Mouse (Mus musculus): ENCODE results near the gene Sec63.

GRCm38 (mm10) chr10:42869467-42869866, 108.2 kb downstream of the Sec63 start:
- no peak for TF ChIP-seq POLR2A (IDR thresholded peaks at IDR 0.05; ENCODE audit: low read depth, low read length)
- no peak for TF ChIP-seq CTCF (IDR thresholded peaks at IDR 0.05; ENCODE audit: extremely low read depth, insufficient read length, insufficient replicate concordance, low read depth, low read length)
